Mouse (Mus musculus) G1E-ER4 (cell line): ENCODE measurements around the gene Mrpl24. TPM values are rescaled to one million over a fixed set of nuclear protein-coding genes. Genes with fewer than 3 reads are reported as not detected.

ENCODE experiments used
- GATA1 ChIP-seq: IDR thresholded peaks from one replicate; pipeline ENCODE4 v1.8.0; 2012; ENCODE audit warnings: low read length, inconsistent platforms
- polyA plus RNA-seq: library from polyadenylated mRNA; stranded (reverse); fragments of >175 nt; gene quantifications from 2 replicates; pipeline ENCODE4 v1.2.3, GENCODE M21; 2012

Gene Mrpl24
- polyA plus RNA-seq, 1 experiment = 15.8 TPM

GRCm38 (mm10) chr3:87906981-87907857 lies 12.1 kb upstream of the Mrpl24 start:
- no peak for TF ChIP-seq GATA1

DNA sequence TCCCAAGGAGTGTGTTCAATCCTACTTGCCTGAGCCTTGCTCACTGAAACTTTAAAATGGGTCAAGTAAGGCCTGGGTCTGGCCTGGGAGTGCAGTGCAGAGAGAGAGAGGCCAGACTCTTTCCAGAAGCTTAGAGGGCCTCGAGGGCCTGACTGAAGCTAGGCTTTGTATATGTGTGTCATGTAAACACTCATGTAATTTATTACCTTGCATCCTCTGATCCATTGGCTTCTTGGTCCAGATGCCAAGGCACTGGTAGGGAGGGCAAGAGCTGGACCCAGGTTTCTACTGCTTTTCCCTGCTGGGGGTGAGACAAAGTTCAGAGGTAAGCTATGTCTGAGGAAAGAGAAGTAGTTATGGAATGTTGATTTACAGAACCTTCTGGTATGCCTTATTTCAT lies 11.4 kb upstream of the Mrpl24 start:
- TF ChIP-seq GATA1 = no peak

- TF ChIP-seq GATA1 = no peak
Measured at GRCm38 (mm10) chr3:87909381-87909780, 9.9 kb upstream of the Mrpl24 start.

- TF ChIP-seq GATA1 = no peak
Measured at GRCm38 (mm10) chr3:87909874-87910273, 9.4 kb upstream of the Mrpl24 start.

GRCm38 (mm10) chr3:87910573-87911141 lies 8.6 kb upstream of the Mrpl24 start:
- TF ChIP-seq GATA1 = no peak

GRCm38 (mm10) chr3:87913491-87913890 lies 5.8 kb upstream of the Mrpl24 start:
- no peak for TF ChIP-seq GATA1

DNA sequence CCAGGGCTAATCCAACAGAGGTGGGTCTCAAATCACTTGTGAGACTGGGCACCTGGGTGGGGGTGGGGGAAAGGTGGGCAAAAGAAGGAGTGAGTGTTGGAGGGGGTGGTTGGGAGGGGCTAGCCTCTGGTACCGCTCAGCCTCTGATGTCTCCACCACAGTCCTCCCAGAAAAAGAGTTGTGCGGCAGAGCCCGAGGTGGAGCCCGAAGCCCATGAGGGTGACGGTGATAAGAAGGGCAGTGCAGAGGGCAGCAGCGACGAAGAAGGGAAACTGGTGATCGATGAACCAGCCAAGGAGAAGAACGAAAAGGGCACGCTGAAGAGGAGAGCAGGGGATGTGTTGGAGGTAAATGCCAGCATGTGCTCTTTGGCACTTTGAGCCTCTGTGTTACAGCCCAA lies 5.4 kb upstream of the Mrpl24 start:
- no peak for TF ChIP-seq GATA1

DNA sequence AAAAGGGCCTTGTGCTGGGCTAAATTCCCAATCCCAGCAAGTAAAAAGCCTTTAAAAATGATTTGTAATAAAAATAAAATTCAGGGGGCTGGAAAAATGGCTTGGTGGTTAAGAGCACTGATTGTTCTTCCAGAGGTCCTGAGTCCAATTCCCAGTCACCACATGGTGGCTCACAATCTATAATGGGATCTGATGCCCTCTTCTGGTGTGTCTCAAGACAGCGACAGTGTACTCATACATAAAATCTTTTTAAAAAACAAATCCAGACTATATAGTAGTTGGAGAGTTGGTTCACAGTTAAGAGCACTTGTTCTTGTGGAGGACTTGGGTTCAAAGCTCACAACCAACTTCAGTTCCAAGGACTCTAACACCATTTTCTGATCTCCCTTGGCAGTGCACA lies 2.3 kb upstream of the Mrpl24 start:
- no peak for TF ChIP-seq GATA1

- no peak for TF ChIP-seq GATA1
Measured at GRCm38 (mm10) chr3:87918551-87918950, 755 bp upstream of the Mrpl24 start.

GRCm38 (mm10) chr3:87920270-87920943 lies 1.1 kb downstream of the Mrpl24 start:
- no peak for TF ChIP-seq GATA1

DNA sequence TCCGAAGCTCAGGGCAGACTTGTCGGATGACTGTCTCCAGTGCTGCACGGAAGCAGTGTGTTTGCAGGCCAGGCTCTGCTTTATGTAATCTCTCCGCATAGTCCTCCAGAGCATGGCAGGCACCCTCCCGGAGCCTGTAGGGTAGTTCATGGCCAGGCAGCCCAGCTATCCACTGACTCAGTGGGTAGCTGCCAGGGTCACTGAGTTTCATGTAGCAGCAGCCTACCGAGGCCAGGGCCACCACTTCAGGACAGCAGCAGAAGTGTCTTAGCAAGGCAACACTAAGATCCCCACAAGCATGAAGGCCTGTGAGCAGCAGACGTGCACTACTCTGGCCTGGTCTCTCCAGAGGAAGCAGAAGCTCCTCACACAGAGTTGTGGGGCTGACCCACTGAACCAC lies 5.7 kb downstream of the Mrpl24 start:
- no peak for TF ChIP-seq GATA1

GRCm38 (mm10) chr3:87927452-87927851 lies 8.1 kb downstream of the Mrpl24 start:
- no peak for TF ChIP-seq GATA1

- TF ChIP-seq GATA1 = no peak
Measured at GRCm38 (mm10) chr3:87929341-87930077, 10.2 kb downstream of the Mrpl24 start.

DNA sequence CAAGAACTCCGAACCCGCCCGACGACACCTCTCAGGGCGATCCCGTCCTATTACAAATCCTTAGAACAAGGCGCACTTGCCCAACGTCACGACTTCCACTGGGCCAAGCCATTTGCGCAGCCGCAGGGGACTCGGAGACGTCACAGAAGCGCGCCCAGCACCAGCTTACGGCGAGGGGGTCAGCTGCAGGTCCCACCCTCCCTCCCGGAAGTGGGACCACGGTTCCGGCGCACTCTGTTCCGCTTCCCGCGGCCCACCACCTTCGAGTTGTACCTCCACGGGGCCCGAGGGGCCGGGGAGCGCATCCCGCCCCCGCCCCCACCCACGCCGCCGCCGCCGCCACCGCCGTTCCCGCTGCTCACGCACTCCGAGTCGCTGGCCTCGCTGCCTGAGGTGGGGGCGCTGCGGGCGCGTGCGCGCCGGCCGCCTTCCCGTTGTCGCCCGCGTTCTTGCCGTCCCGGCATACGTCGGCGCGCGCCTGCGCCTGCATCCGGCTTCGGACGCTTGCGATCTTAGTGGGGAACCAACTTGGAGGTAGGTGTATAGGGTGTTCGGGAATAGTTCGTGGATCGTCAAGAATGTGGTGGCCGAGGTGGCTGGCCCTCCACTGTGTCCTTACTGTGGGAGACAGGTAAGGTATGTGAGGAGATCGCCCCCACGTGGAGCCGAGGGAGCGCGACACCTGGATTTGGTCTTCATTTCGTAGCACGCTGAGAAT lies 10.9 kb downstream of the Mrpl24 start, which contains the start of the genes Isg20l2 and Rrnad1:
Gene Isg20l2, plus strand, starts transcription at position 237 of the 718 bp plus-strand sequence.
Gene Rrnad1, minus strand, starts transcription at position 640 of the 718 bp plus-strand sequence.
- TF ChIP-seq GATA1 = no peak

GRCm38 (mm10) chr3:87934026-87934425 lies 14.7 kb downstream of the Mrpl24 start:
- no peak for TF ChIP-seq GATA1
